Mouse (Mus musculus) ES-E14 (cell line): ENCODE data around the gene Asb8.

Experiments
- CHD2 ChIP-seq: IDR thresholded peaks from 2 replicates; pipeline ENCODE4 v1.6.1; 2014; ENCODE audit warnings: mild to moderate bottlenecking, low read depth, low read length, inconsistent platforms
- HCFC1 ChIP-seq: IDR thresholded peaks from 2 replicates; pipeline ENCODE4 v1.6.1; 2012; ENCODE audit warnings: low read length, inconsistent platforms, borderline replicate concordance; ENCODE audit not compliant: insufficient read depth
- MAFK ChIP-seq: IDR thresholded peaks from 2 replicates; pipeline ENCODE4 v1.6.1; 2014; ENCODE audit warnings: mild to moderate bottlenecking, low read depth, low read length, inconsistent platforms; ENCODE audit not compliant: insufficient read depth
- ZC3H11A ChIP-seq: IDR thresholded peaks from 2 replicates; pipeline ENCODE4 v1.6.1; 2012; ENCODE audit warnings: low read depth, mild to moderate bottlenecking, inconsistent platforms, low read length, borderline replicate concordance
- ZNF384 ChIP-seq: IDR thresholded peaks from 2 replicates; pipeline ENCODE4 v1.6.1; 2012; ENCODE audit warnings: low read depth, low read length, inconsistent platforms

GRCm38 (mm10) chr15:98094905-98095304, 70.5 kb downstream of the Asb8 start:
- no peak for TF ChIP-seq CHD2
- no peak for TF ChIP-seq MAFK
- TF ChIP-seq ZNF384: no peak
- TF ChIP-seq HCFC1: no peak
- no peak for TF ChIP-seq ZC3H11A
